Mouse (Mus musculus): ENCODE measurements around the gene Fam98c.

- TF ChIP-seq EP300 (IDR thresholded peaks at IDR 0.05; ENCODE audit: low read depth) (no peak), CTCF (IDR thresholded peaks at IDR 0.05; ENCODE audit: low read depth) (no peak)
Measured at GRCm38 (mm10) chr7:29146625-29147367, 9.2 kb downstream of the Fam98c start.

All from liver, embryonic 14.5 days (tissue).